Mouse (Mus musculus): Measurements from ENCODE around the gene Mlc1. TPM values are rescaled to one million over a fixed set of nuclear protein-coding genes. Genes with fewer than 3 reads are reported as not detected.

The Mlc1 gene
- total and polyA plus RNA-seq, 3 experiments = not detected

DNA sequence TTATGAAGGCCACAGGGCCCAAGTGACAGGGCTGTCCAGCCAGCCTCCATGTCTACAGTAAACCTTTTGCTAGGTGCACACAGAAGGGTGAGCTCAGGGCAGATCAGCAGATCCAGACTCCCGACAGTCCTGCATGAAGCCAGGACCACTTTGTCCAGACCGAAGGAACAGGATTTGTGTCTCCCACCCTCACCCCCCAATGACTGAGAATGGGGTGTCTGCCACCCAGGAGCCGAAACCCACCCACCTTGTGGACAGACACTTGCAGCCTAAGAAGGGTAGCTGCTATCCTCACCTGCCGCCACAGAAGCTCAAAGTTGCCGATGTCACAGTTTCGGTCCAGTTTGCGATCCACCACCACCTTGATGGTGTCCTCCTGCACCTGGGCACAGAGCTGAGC, 63.8 kb downstream of the Mlc1 start:
- no peak for DNase-seq (ENCODE audit: extremely low read depth)
- H3K27me3 ChIP-seq (replicated peaks) = peaks cover 52% of the 10 kb centered on the region
- no peaks in the 10 kb centered on the region for H3K36me3 ChIP-seq (replicated peaks in 1 of 2; ENCODE audit: control insufficient read depth in 1 of 2, insufficient read depth in 1 of 2, low read length in 1 of 2)
- H3K9ac ChIP-seq (ENCODE audit: insufficient read depth, low read depth) = no peak overlapping the region
- peaks cover 0 to 5% of the 10 kb centered on the region in 2 experiments; a peak in 1 of 4 replicates for H3K4me1 ChIP-seq (ENCODE audit: control insufficient read depth in 1 of 2, insufficient read depth in 2 of 2)
- H3K4me3 ChIP-seq (replicated peaks in 1 of 3; ENCODE audit: low read depth in 2 of 3, low read length in 2 of 3, poor library complexity in 1 of 3) = no peak overlapping the region
- in situ Hi-C loops (cut with MboI; ENCODE audit: low pct_ligation_motif_present, low pct_unique_long_range_greater_than_20kb, low sequenced_read_pairs) = no loop called here
- dilution Hi-C loops (cut with MboI; ENCODE audit: extremely low pct_ligation_motif_present, extremely low pct_unique_long_range_greater_than_20kb, low sequenced_read_pairs) = no loop called here
- H3K9me3 ChIP-seq (replicated peaks; ENCODE audit: low read length) = no peaks in the 10 kb centered on the region
- H3K4me2 ChIP-seq (ENCODE audit: insufficient read depth, low read depth, poor library complexity, severe bottlenecking) = no peak overlapping the region
- no peak overlapping the region for H3K27ac ChIP-seq (ENCODE audit: insufficient read depth, low read depth)
- H3K79me2 ChIP-seq (replicated peaks; ENCODE audit: control insufficient read depth, extremely low read depth, insufficient read depth, poor library complexity, severe bottlenecking) = no peaks in the 10 kb centered on the region
- TF ChIP-seq UBTF (IDR thresholded peaks at IDR 0.05; ENCODE audit: low read depth, low read length) = no peak
- TF ChIP-seq ZNF384 (IDR thresholded peaks at IDR 0.05; ENCODE audit: low read depth, low read length) = no peak
- no peak for TF ChIP-seq PAX5 (IDR thresholded peaks at IDR 0.05; ENCODE audit: low read length)
- TF ChIP-seq RAD21 (IDR thresholded peaks at IDR 0.05; ENCODE audit: low read depth, low read length) = no peak
- no peak for TF ChIP-seq RCOR1 (conservative IDR thresholded peaks at IDR 0.05; ENCODE audit: low read depth, low read length)
- TF ChIP-seq BHLHE40 (IDR thresholded peaks at IDR 0.05; ENCODE audit: low read depth, low read length) = no peak
- TF ChIP-seq ZC3H11A (IDR thresholded peaks at IDR 0.05; ENCODE audit: low read depth, low read length) = no peak
- no peak for TF ChIP-seq IRF4 (IDR thresholded peaks at IDR 0.05; ENCODE audit: low read depth, low read length)
- no peak for TF ChIP-seq E2F4 (IDR thresholded peaks at IDR 0.05; ENCODE audit: insufficient replicate concordance, low read depth, low read length)
- TF ChIP-seq POLR2AphosphoS2 (IDR thresholded peaks at IDR 0.05; ENCODE audit: low read depth, low read length) = no peak
- TF ChIP-seq CTCF (conservative IDR thresholded peaks at IDR 0.05 in 1 of 2, IDR thresholded peaks at IDR 0.05 in 1 of 2; ENCODE audit: low read depth in 2 of 2, low read length in 2 of 2) = no peak
- TF ChIP-seq POLR2A (IDR thresholded peaks at IDR 0.05; ENCODE audit: low read depth, low read length) = no peak
- TF ChIP-seq USF2 (conservative IDR thresholded peaks at IDR 0.05; ENCODE audit: low read depth, low read length) = no peak
- TF ChIP-seq MAX (IDR thresholded peaks at IDR 0.05; ENCODE audit: low read length) = no peak
- TF ChIP-seq MEF2A (IDR thresholded peaks at IDR 0.05; ENCODE audit: borderline replicate concordance, low read depth, low read length) = no peak
- TF ChIP-seq KAT2A (IDR thresholded peaks at IDR 0.05; ENCODE audit: insufficient replicate concordance, low read length) = no peak
- TF ChIP-seq ETS1 (conservative IDR thresholded peaks at IDR 0.05; ENCODE audit: low read depth, low read length) = no peak
- TF ChIP-seq HCFC1 (IDR thresholded peaks at IDR 0.05; ENCODE audit: low read depth, low read length) = no peak
- TF ChIP-seq MXI1 (IDR thresholded peaks at IDR 0.05; ENCODE audit: low read depth, low read length) = no peak
- no peak for TF ChIP-seq JUND (conservative IDR thresholded peaks at IDR 0.05; ENCODE audit: low read depth, low read length)

DNA sequence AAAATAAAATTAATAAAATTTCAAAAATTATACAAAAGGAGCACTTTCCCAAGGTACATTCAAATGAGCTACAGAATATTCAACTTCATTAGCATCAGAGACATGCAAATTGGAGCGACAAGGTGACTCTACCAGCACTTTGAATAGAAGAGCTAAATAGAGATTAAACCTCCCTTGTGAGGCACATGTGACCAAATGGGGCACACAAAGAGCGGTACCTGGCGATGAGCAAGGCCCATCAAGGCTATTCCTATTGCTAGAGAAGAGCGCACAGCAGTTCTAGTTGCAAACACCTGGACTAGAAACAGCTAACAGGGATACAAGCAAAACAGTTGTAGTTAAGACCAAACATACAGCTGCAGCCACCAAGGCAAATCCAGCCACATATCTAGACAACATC, 72.5 kb downstream of the Mlc1 start:
- Histone ChIP-seq H3K36me3 (replicated peaks in 1 of 2; ENCODE audit: control insufficient read depth in 1 of 2, insufficient read depth in 1 of 2, low read length in 1 of 2) (no peaks in the 10 kb centered on the region), H3K27ac (ENCODE audit: insufficient read depth, low read depth) (no peak overlapping the region), H3K4me2 (ENCODE audit: insufficient read depth, low read depth, poor library complexity, severe bottlenecking) (no peak overlapping the region), H3K79me2 (replicated peaks; ENCODE audit: control insufficient read depth, extremely low read depth, insufficient read depth, poor library complexity, severe bottlenecking) (no peaks in the 10 kb centered on the region), H3K4me1 (ENCODE audit: control insufficient read depth in 1 of 2, insufficient read depth in 2 of 2) (peaks cover 0 to 5% of the 10 kb centered on the region in 2 experiments; a peak in 2 of 4 replicates), H3K9ac (ENCODE audit: insufficient read depth, low read depth) (no peak overlapping the region), H3K27me3 (replicated peaks) (peaks cover 24% of the 10 kb centered on the region), H3K4me3 (replicated peaks in 1 of 3; ENCODE audit: low read depth in 2 of 3, low read length in 2 of 3, poor library complexity in 1 of 3) (no peak overlapping the region), H3K9me3 (replicated peaks; ENCODE audit: low read length) (no peaks in the 10 kb centered on the region)
- dilution Hi-C loops (cut with MboI; ENCODE audit: extremely low pct_ligation_motif_present, extremely low pct_unique_long_range_greater_than_20kb, low sequenced_read_pairs) = no loop called here
- in situ Hi-C loops (cut with MboI; ENCODE audit: low pct_ligation_motif_present, low pct_unique_long_range_greater_than_20kb, low sequenced_read_pairs) = no loop called here
- no peak for DNase-seq (ENCODE audit: extremely low read depth)
- no peak for TF ChIP-seq EP300 (IDR thresholded peaks at IDR 0.05; ENCODE audit: low read length)

Other genes starting within 250 kb of the Mlc1 start
- gene Brd1, start 244.8 kb downstream of the Mlc1 start, total RNA-seq (2012; rRNA removed) = 15.9 and 16.2 TPM in 2 replicates
- gene Brd1, start 244.8 kb downstream of the Mlc1 start, total RNA-seq (2014; rRNA removed) = 11.7 and 13.6 TPM in 2 replicates
- gene Brd1, start 244.8 kb downstream of the Mlc1 start, polyA plus RNA-seq (2012; ENCODE audit: insufficient read length, low read depth) = 17.7 and 19.1 TPM in 2 replicates
- 13.8 and 16.7 TPM in 2 replicates for gene Zbed4, start 227.3 kb downstream of the Mlc1 start, total RNA-seq (2012; rRNA removed)
- gene Zbed4, start 227.3 kb downstream of the Mlc1 start, total RNA-seq (2014; rRNA removed) = 16.7 TPM in 2 replicates
- 9.9 and 11.0 TPM in 2 replicates for gene Zbed4, start 227.3 kb downstream of the Mlc1 start, polyA plus RNA-seq (2012; ENCODE audit: insufficient read length, low read depth)
- gene Alg12, start 159.7 kb downstream of the Mlc1 start, total RNA-seq (2012; rRNA removed) = 10.3 and 10.7 TPM in 2 replicates
- 7.5 and 8.1 TPM in 2 replicates for gene Alg12, start 159.7 kb downstream of the Mlc1 start, total RNA-seq (2014; rRNA removed)
- gene Alg12, start 159.7 kb downstream of the Mlc1 start, polyA plus RNA-seq (2012; ENCODE audit: insufficient read length, low read depth) = 7.1 and 8.5 TPM in 2 replicates
- gene Creld2, start 159.4 kb downstream of the Mlc1 start, total RNA-seq (2012; rRNA removed) = 85.0 and 150 TPM in 2 replicates
- 63.6 and 67.6 TPM in 2 replicates for gene Creld2, start 159.4 kb downstream of the Mlc1 start, total RNA-seq (2014; rRNA removed)
- 93.8 and 107 TPM in 2 replicates for gene Creld2, start 159.4 kb downstream of the Mlc1 start, polyA plus RNA-seq (2012; ENCODE audit: insufficient read length, low read depth)
- gene Pim3, start 116.8 kb downstream of the Mlc1 start, total RNA-seq (2012; rRNA removed) = 19.0 and 20.4 TPM in 2 replicates
- gene Pim3, start 116.8 kb downstream of the Mlc1 start, total RNA-seq (2014; rRNA removed) = 19.9 and 26.0 TPM in 2 replicates
- 11.4 and 14.1 TPM in 2 replicates for gene Pim3, start 116.8 kb downstream of the Mlc1 start, polyA plus RNA-seq (2012; ENCODE audit: insufficient read length, low read depth)
- gene Ttll8, start 24.6 kb downstream of the Mlc1 start, total RNA-seq (2012; rRNA removed) = not detected in 2 replicates
- not detected in 2 replicates for gene Ttll8, start 24.6 kb downstream of the Mlc1 start, total RNA-seq (2014; rRNA removed)
- gene Ttll8, start 24.6 kb downstream of the Mlc1 start, polyA plus RNA-seq (2012; ENCODE audit: insufficient read length, low read depth) = not detected in 2 replicates
- not detected in 2 replicates for gene Mov10l1, start 3.9 kb upstream of the Mlc1 start, total RNA-seq (2012; rRNA removed)
- gene Mov10l1, start 3.9 kb upstream of the Mlc1 start, total RNA-seq (2014; rRNA removed) = not detected in 2 replicates
- not detected in 2 replicates for gene Mov10l1, start 3.9 kb upstream of the Mlc1 start, polyA plus RNA-seq (2012; ENCODE audit: insufficient read length, low read depth)
- not detected in 2 replicates for gene Panx2, start 80.7 kb upstream of the Mlc1 start, total RNA-seq (2012; rRNA removed)
- not detected in 2 replicates for gene Panx2, start 80.7 kb upstream of the Mlc1 start, total RNA-seq (2014; rRNA removed)
- gene Panx2, start 80.7 kb upstream of the Mlc1 start, polyA plus RNA-seq (2012; ENCODE audit: insufficient read length, low read depth) = not detected in 2 replicates
- gene Trabd, start 96.1 kb upstream of the Mlc1 start, total RNA-seq (2012; rRNA removed) = 70.6 and 74.7 TPM in 2 replicates
- gene Trabd, start 96.1 kb upstream of the Mlc1 start, total RNA-seq (2014; rRNA removed) = 38.0 and 39.2 TPM in 2 replicates
- gene Trabd, start 96.1 kb upstream of the Mlc1 start, polyA plus RNA-seq (2012; ENCODE audit: insufficient read length, low read depth) = 49.5 and 53.5 TPM in 2 replicates
- gene Selenoo, start 110.1 kb upstream of the Mlc1 start, total RNA-seq (2012; rRNA removed) = 6.5 and 11.7 TPM in 2 replicates
- 8.0 and 8.7 TPM in 2 replicates for gene Selenoo, start 110.1 kb upstream of the Mlc1 start, total RNA-seq (2014; rRNA removed)
- gene Selenoo, start 110.1 kb upstream of the Mlc1 start, polyA plus RNA-seq (2012; ENCODE audit: insufficient read length, low read depth) = 2.3 and 3.7 TPM in 2 replicates
- 16.7 and 17.0 TPM in 2 replicates for gene Tubgcp6, start 144.1 kb upstream of the Mlc1 start, total RNA-seq (2012; rRNA removed)
- 11.3 and 13.3 TPM in 2 replicates for gene Tubgcp6, start 144.1 kb upstream of the Mlc1 start, total RNA-seq (2014; rRNA removed)
- 10.6 and 12.7 TPM in 2 replicates for gene Tubgcp6, start 144.1 kb upstream of the Mlc1 start, polyA plus RNA-seq (2012; ENCODE audit: insufficient read length, low read depth)
- 14.1 and 17.7 TPM in 2 replicates for gene Hdac10, start 149.7 kb upstream of the Mlc1 start, total RNA-seq (2012; rRNA removed)
- 9.5 TPM in 2 replicates for gene Hdac10, start 149.7 kb upstream of the Mlc1 start, total RNA-seq (2014; rRNA removed)
- 8.2 and 8.5 TPM in 2 replicates for gene Hdac10, start 149.7 kb upstream of the Mlc1 start, polyA plus RNA-seq (2012; ENCODE audit: insufficient read length, low read depth)
- gene Mapk12, start 161.7 kb upstream of the Mlc1 start, total RNA-seq (2012; rRNA removed) = 0.17 and 0.21 TPM in 2 replicates
- gene Mapk12, start 161.7 kb upstream of the Mlc1 start, total RNA-seq (2014; rRNA removed) = not detected in 2 replicates
- gene Mapk12, start 161.7 kb upstream of the Mlc1 start, polyA plus RNA-seq (2012; ENCODE audit: insufficient read length, low read depth) = 0.14 TPM in 1 of 2 replicates, not detected in the other
- gene Mapk11, start 170.6 kb upstream of the Mlc1 start, total RNA-seq (2012; rRNA removed) = 7.4 and 11.4 TPM in 2 replicates
- gene Mapk11, start 170.6 kb upstream of the Mlc1 start, total RNA-seq (2014; rRNA removed) = 3.5 and 3.9 TPM in 2 replicates
- 5.2 and 5.3 TPM in 2 replicates for gene Mapk11, start 170.6 kb upstream of the Mlc1 start, polyA plus RNA-seq (2012; ENCODE audit: insufficient read length, low read depth)
- gene Plxnb2, start 201.8 kb upstream of the Mlc1 start, total RNA-seq (2012; rRNA removed) = 40.1 and 51.5 TPM in 2 replicates
- gene Plxnb2, start 201.8 kb upstream of the Mlc1 start, total RNA-seq (2014; rRNA removed) = 2.7 and 2.9 TPM in 2 replicates
- 4.3 and 4.5 TPM in 2 replicates for gene Plxnb2, start 201.8 kb upstream of the Mlc1 start, polyA plus RNA-seq (2012; ENCODE audit: insufficient read length, low read depth)
- 6.6 and 9.0 TPM in 2 replicates for gene Dennd6b, start 217.5 kb upstream of the Mlc1 start, total RNA-seq (2012; rRNA removed)
- gene Dennd6b, start 217.5 kb upstream of the Mlc1 start, total RNA-seq (2014; rRNA removed) = 4.1 and 4.5 TPM in 2 replicates
- 8.8 and 9.1 TPM in 2 replicates for gene Dennd6b, start 217.5 kb upstream of the Mlc1 start, polyA plus RNA-seq (2012; ENCODE audit: insufficient read length, low read depth)
- gene Ppp6r2, start 232.5 kb upstream of the Mlc1 start, total RNA-seq (2012; rRNA removed) = 10.0 and 14.7 TPM in 2 replicates
- gene Ppp6r2, start 232.5 kb upstream of the Mlc1 start, total RNA-seq (2014; rRNA removed) = 5.8 and 8.7 TPM in 2 replicates
- 6.8 and 10.3 TPM in 2 replicates for gene Ppp6r2, start 232.5 kb upstream of the Mlc1 start, polyA plus RNA-seq (2012; ENCODE audit: insufficient read length, low read depth)

Data from CH12.LX (cell line).